Mouse (Mus musculus) olfactory bulb, adult 2 months (tissue): ENCODE results near the gene Btbd9.

Experiments
- CTCF ChIP-seq: fragments of 200-500 bp; IDR thresholded peaks from 2 replicates; pipeline ENCODE4 v1.5.1; 2012; ENCODE audit warnings: low read depth, mild to moderate bottlenecking, low read length, moderate library complexity; ENCODE audit not compliant: insufficient read depth
- POLR2A ChIP-seq: fragments of 200-500 bp; IDR thresholded peaks from 2 replicates; pipeline ENCODE4 v1.6.1; 2012; ENCODE audit warnings: mild to moderate bottlenecking, low read depth, low read length, moderate library complexity; ENCODE audit not compliant: insufficient read depth

GRCm38 (mm10) chr17:30261307-30261982 is 314.8 kb downstream of the Btbd9 start:
- no peak for TF ChIP-seq POLR2A
- no peak for TF ChIP-seq CTCF
